Mouse (Mus musculus): ENCODE data around the gene Arhgef16. TPM values are rescaled to one million over a fixed set of nuclear protein-coding genes. Genes with fewer than 3 reads are reported as not detected.

Gene Arhgef16
- total RNA-seq, 2 experiments from 2014 or later, result 0.34 to 0.63 TPM

DNA sequence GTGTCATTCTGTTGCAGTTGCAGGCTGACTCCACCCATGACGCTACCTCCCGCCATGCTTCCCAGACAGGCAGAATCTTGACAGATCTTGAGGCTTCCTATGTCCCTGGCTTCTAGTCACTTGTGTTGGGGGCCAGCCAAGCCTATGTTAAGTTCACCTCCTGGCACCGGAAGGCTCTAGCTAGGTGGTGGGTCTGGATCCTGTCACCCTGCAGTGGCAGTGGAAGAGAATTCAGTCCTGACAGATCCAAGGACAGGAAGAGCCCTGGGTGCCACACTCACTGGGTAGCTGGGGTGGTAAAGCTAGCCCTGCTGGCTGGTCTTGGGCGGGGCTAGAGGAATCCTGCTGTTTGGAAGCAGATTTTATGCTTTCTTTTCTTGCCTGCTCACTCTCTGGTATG, 23.9 kb upstream of the Arhgef16 start:
- no peak for DNase-seq (ENCODE audit: extremely low spot score in 1 of 2, low spot score in 2 of 2)
- TF ChIP-seq CTCF (IDR thresholded peaks at IDR 0.05), result no peak
- Histone ChIP-seq H3K4me3 (no peak overlapping the region), H3K27ac (no peak overlapping the region)
- intact Hi-C loops (cut with DNase I), result loop anchor here (5.0 kb wide), 1 partner anchor 122 kb away; no protein-coding TSS in a partner anchor

GRCm38 (mm10) chr4:154313622-154313967, 12.1 kb upstream of the Arhgef16 start:
- DNase-seq (ENCODE audit: extremely low spot score in 1 of 2, low spot score in 2 of 2), result no peak
- TF ChIP-seq CTCF (IDR thresholded peaks at IDR 0.05), result no peak
- intact Hi-C loops (cut with DNase I), result no loop called here
- H3K4me3 ChIP-seq, result no peak overlapping the region
- peak overlapping the region; percentile 66; the same call in 1 of the 2 replicates for H3K27ac ChIP-seq

DNA sequence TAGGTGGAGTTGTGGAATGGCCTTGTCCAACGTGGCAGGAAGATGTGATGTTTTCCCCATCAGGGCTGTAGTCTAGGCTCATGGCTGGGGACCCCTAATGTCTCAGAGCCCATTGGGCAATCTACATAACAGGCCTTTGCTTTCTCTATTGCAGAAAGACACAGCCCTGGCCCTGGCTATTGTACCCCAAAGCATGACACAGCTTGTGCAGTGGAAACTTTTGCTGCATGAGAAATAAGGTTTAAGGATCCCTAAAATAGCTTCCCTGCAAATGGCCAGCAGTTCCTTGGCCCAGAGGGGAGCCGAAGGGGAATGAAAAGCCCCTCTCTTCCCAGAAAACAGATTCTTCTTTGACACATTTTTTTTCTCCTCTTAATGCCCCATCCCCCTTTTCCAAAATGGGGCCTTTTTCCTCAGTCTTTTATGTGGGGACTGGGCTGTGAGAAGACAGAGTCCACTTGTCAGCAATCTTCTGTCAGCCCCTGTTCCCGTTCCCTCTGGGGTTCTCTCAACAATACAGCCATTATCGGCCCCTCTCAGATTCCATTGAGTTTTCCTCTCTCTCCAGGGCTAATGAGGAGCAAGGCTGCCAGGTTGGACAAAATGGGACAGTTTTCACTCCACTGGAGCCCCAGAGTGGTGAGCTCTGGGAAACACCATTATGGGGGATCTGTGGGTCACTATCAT, 11.6 kb upstream of the Arhgef16 start:
- no peak for TF ChIP-seq CTCF (IDR thresholded peaks at IDR 0.05)
- Histone ChIP-seq H3K4me3 (no peak overlapping the region), H3K27ac (peak overlapping the region; percentile 72; the same call in 1 of the 2 replicates)
- intact Hi-C loops (cut with DNase I), result no loop called here
- DNase-seq (ENCODE audit: extremely low spot score in 1 of 2, low spot score in 2 of 2), result peak in 1 of 2 experiments; percentile 39

- Histone ChIP-seq H3K27ac (peak overlapping the region; percentile 72; the same call in 1 of the 2 replicates), H3K4me3 (no peak overlapping the region)
- no peak for TF ChIP-seq CTCF (IDR thresholded peaks at IDR 0.05)
- no peak for DNase-seq (ENCODE audit: extremely low spot score in 1 of 2, low spot score in 2 of 2)
- intact Hi-C loops (cut with DNase I), result no loop called here
These were observed 10.8 kb upstream of the Arhgef16 start for GRCm38 (mm10) chr4:154312143-154312812.

GRCm38 (mm10) chr4:154310576-154311262, 9.2 kb upstream of the Arhgef16 start:
- TF ChIP-seq CTCF (IDR thresholded peaks at IDR 0.05), result no peak
- Histone ChIP-seq H3K4me3 (no peak overlapping the region), H3K27ac (no peak overlapping the region)
- DNase-seq (ENCODE audit: extremely low spot score in 1 of 2, low spot score in 2 of 2), result no peak
- intact Hi-C loops (cut with DNase I), result no loop called here

GRCm38 (mm10) chr4:154309131-154309530, 7.7 kb upstream of the Arhgef16 start:
- no peak for DNase-seq (ENCODE audit: extremely low spot score in 1 of 2, low spot score in 2 of 2)
- H3K4me3 ChIP-seq, result no peak overlapping the region
- intact Hi-C loops (cut with DNase I), result no loop called here
- no peak for TF ChIP-seq CTCF (IDR thresholded peaks at IDR 0.05)
- H3K27ac ChIP-seq, result no peak overlapping the region

GRCm38 (mm10) chr4:154299541-154300271, 1.8 kb downstream of the Arhgef16 start:
- TF ChIP-seq CTCF (IDR thresholded peaks at IDR 0.05), result no peak
- DNase-seq (ENCODE audit: extremely low spot score in 1 of 2, low spot score in 2 of 2), result no peak
- intact Hi-C loops (cut with DNase I), result loop anchor here (5.0 kb wide), 1 partner anchor 227 kb away; no protein-coding TSS in a partner anchor
- H3K27ac ChIP-seq, result no peak overlapping the region
- H3K4me3 ChIP-seq, result peak overlapping the region; percentile 15; the same call in 1 of the 2 replicates

DNA sequence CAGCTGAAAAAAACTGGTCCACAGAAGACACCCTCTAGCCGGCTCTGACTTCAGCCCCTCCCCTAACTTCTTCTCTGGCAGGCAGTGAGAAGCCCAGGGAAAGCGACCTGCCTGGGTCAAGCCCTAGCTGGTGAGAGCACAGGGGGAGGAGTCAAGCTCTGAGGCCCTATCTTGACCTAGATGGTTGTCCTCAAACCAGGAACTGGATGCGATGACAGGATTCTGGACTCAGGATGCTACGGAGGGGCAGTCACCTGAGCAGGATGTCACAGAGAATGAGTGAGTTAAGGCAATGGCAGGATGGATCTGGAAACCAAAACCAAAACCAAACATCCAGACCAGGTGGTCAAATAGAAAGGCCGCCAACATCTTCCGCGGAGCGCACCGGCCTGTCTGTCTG, 3.7 kb downstream of the Arhgef16 start:
- no peak for TF ChIP-seq CTCF (IDR thresholded peaks at IDR 0.05)
- no peak for DNase-seq (ENCODE audit: extremely low spot score in 1 of 2, low spot score in 2 of 2)
- Histone ChIP-seq H3K4me3 (no peak overlapping the region), H3K27ac (no peak overlapping the region)
- intact Hi-C loops (cut with DNase I), result no loop called here

GRCm38 (mm10) chr4:154294262-154294731, 7.2 kb downstream of the Arhgef16 start:
- TF ChIP-seq CTCF (IDR thresholded peaks at IDR 0.05), result no peak
- no peak for DNase-seq (ENCODE audit: extremely low spot score in 1 of 2, low spot score in 2 of 2)
- intact Hi-C loops (cut with DNase I), result no loop called here
- H3K27ac ChIP-seq, result no peak overlapping the region
- H3K4me3 ChIP-seq, result no peak overlapping the region

DNA sequence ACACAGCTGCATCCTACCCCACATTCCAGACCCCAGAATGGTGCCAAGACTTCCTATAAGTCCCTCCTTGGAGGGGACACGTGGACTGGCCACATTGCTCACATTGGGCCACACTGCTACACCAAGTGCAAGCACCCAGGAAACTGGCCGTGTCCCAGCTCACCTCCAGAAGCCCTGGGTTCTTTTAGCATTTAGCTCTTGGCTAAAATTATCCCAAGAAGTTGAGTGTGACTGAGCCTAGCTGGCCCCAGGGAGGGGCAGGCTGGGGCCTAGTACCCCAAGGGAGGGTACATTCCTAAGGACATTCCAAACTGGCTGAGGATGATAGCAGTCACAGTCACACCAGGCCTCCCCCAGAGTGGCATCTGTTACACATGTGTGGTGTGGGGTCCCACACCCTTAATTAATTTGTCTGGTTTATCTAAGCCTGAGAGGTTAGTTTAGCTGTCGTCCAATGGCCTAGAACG, 7.7 kb downstream of the Arhgef16 start:
- DNase-seq (ENCODE audit: extremely low spot score in 1 of 2, low spot score in 2 of 2), result no peak
- no peak overlapping the region for H3K4me3 ChIP-seq
- intact Hi-C loops (cut with DNase I), result no loop called here
- TF ChIP-seq CTCF (IDR thresholded peaks at IDR 0.05), result no peak
- no peak overlapping the region for H3K27ac ChIP-seq

DNA sequence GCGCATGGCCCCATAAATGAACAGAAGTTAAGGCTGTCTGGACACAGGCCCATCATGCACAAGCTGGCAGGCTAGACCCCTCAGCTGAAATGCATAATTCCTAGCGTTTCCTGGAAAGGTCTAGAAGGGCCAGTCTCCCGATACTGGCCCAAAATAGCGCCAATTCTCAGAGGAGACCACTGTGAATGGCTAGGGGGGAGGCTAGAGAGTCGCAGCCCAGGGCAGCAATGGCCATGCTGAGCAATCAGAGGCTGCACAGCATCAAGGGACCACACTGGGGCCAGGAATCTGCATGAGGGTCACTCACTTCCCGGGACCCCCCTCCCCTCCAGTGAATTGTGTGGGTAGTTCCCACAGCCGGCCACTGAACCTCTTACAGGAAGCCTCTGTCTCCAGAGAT, 17.8 kb downstream of the Arhgef16 start:
- intact Hi-C loops (cut with DNase I), result no loop called here
- Histone ChIP-seq H3K27ac (no peak overlapping the region), H3K4me3 (no peak overlapping the region)
- DNase-seq (ENCODE audit: extremely low spot score in 1 of 2, low spot score in 2 of 2), result no peak
- TF ChIP-seq CTCF (IDR thresholded peaks at IDR 0.05), result no peak

Data from left cerebral cortex, adult 2 months (tissue).